Mouse (Mus musculus): ENCODE measurements at regions not wholly inside any gene's neighbourhood (a gene's known extent, or its start where the extent isn't known, plus 50 kb on each side); places are given as distances from the start of the nearest gene placed in this dataset.

DNA sequence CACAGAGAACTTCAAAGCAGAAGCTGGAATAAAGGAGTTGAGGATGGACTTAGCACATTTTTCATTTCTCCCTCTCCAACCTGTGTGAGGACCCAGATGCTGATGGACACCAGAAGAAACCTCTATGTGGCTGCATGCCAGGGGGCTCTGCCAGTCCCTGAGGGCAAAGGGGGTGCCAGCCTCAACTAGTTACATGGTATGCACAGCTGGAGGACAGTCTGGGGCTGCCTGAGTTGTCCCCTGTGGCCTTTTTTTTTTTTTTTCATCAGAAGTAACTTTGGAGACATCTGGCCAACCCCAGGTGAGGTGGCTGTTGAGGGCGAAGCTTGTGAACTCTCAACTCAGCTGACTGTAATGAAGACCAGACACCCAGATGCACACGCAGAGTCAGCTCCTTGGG, 139.0 kb downstream of the Setd4 start:
- no peak overlapping the region for H3K4me3 ChIP-seq (ENCODE audit: insufficient read depth, low read depth, low read length)
- no peaks in the 10 kb centered on the region for H3K4me1 ChIP-seq (ENCODE audit: control insufficient read depth, insufficient read depth, low read length)
- 66% methylated on average over 2 of the region's 2 CpGs for WGBS
- no peak for DNase-seq
- H3K36me3 ChIP-seq (ENCODE audit: control insufficient read depth, insufficient read depth, low read length), result no peaks in the 10 kb centered on the region
- H3K27me3 ChIP-seq (replicated peaks; ENCODE audit: control insufficient read depth, insufficient read depth, low read length), result no peaks in the 10 kb centered on the region; the same call in 1 of the 2 replicates
- no peak overlapping the region for H3K27ac ChIP-seq (ENCODE audit: insufficient read depth, low read depth, low read length)
- TF ChIP-seq POLR2A (IDR thresholded peaks at IDR 0.05; ENCODE audit: low read depth, low read length), result no peak
- TF ChIP-seq CTCF (conservative IDR thresholded peaks at IDR 0.05; ENCODE audit: insufficient read depth, insufficient read length, low read depth, low read length), result no peak

DNA sequence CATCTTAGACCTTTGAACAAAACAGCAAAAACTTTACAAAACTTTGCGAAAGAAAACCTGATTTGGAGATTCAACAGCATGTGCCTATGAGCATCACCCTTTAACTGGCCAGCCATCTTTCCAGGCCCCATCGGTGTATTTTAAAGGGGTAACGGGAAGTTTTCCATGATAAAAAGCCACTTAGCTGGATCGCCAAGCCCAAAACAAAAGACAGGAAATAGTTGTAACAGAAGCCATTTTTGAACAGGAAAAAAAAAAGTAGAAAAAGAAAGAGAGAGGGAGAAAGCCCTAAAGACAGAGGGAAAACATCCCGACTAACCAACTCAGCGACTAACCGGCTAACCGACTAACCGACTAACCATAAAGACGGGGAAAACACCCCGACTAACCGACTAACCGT, 140.5 kb downstream of the Setd4 start:
- TF ChIP-seq CTCF (conservative IDR thresholded peaks at IDR 0.05; ENCODE audit: insufficient read depth, insufficient read length, low read depth, low read length) (no peak), POLR2A (IDR thresholded peaks at IDR 0.05; ENCODE audit: low read depth, low read length) (no peak)
- no peaks in the 10 kb centered on the region for H3K4me1 ChIP-seq (ENCODE audit: control insufficient read depth, insufficient read depth, low read length)
- H3K4me3 ChIP-seq (ENCODE audit: insufficient read depth, low read depth, low read length), result no peak overlapping the region
- 90% methylated on average over 13 of the region's 13 CpGs for WGBS
- no peaks in the 10 kb centered on the region for H3K36me3 ChIP-seq (ENCODE audit: control insufficient read depth, insufficient read depth, low read length)
- no peaks in the 10 kb centered on the region; the same call in 1 of the 2 replicates for H3K27me3 ChIP-seq (replicated peaks; ENCODE audit: control insufficient read depth, insufficient read depth, low read length)
- no peak overlapping the region for H3K27ac ChIP-seq (ENCODE audit: insufficient read depth, low read depth, low read length)
- no peak for DNase-seq

DNA sequence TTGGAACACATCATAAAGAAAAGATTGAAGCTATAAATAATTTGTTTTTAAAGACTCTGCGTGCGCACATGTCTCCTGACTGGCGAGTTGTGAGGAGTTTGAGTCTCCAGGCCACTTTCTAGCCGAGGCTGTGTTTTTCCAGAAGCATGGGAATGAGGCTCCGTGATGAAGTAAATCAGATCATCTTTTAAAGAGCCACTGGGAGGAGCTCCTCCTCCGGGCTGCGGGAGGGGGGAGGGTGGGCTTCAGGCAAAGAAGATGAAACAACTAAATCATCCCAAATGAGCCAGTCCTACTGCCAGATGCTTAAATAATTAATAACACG, 141.6 kb downstream of the Setd4 start:
- no peak overlapping the region for H3K4me3 ChIP-seq (ENCODE audit: insufficient read depth, low read depth, low read length)
- H3K4me1 ChIP-seq (ENCODE audit: control insufficient read depth, insufficient read depth, low read length), result no peaks in the 10 kb centered on the region
- DNase-seq, result no peak
- no peak for TF ChIP-seq POLR2A (IDR thresholded peaks at IDR 0.05; ENCODE audit: low read depth, low read length)
- no peak for TF ChIP-seq CTCF (conservative IDR thresholded peaks at IDR 0.05; ENCODE audit: insufficient read depth, insufficient read length, low read depth, low read length)
- WGBS, result 27% methylated on average over 8 of the region's 8 CpGs
- no peak overlapping the region for H3K27ac ChIP-seq (ENCODE audit: insufficient read depth, low read depth, low read length)
- no peaks in the 10 kb centered on the region for H3K36me3 ChIP-seq (ENCODE audit: control insufficient read depth, insufficient read depth, low read length)
- H3K27me3 ChIP-seq (replicated peaks; ENCODE audit: control insufficient read depth, insufficient read depth, low read length), result no peaks in the 10 kb centered on the region; the same call in 1 of the 2 replicates

GRCm38 (mm10) chr16:93461406-93462285, 142.2 kb downstream of the Setd4 start:
- no peaks in the 10 kb centered on the region; the same call in 1 of the 2 replicates for H3K27me3 ChIP-seq (replicated peaks; ENCODE audit: control insufficient read depth, insufficient read depth, low read length)
- no peaks in the 10 kb centered on the region for H3K4me1 ChIP-seq (ENCODE audit: control insufficient read depth, insufficient read depth, low read length)
- 54% methylated on average over 27 of the region's 27 CpGs for WGBS
- H3K27ac ChIP-seq (ENCODE audit: insufficient read depth, low read depth, low read length), result no peak overlapping the region
- no peak for DNase-seq
- H3K36me3 ChIP-seq (ENCODE audit: control insufficient read depth, insufficient read depth, low read length), result no peaks in the 10 kb centered on the region
- no peak overlapping the region for H3K4me3 ChIP-seq (ENCODE audit: insufficient read depth, low read depth, low read length)
- no peak for TF ChIP-seq CTCF (conservative IDR thresholded peaks at IDR 0.05; ENCODE audit: insufficient read depth, insufficient read length, low read depth, low read length)

DNA sequence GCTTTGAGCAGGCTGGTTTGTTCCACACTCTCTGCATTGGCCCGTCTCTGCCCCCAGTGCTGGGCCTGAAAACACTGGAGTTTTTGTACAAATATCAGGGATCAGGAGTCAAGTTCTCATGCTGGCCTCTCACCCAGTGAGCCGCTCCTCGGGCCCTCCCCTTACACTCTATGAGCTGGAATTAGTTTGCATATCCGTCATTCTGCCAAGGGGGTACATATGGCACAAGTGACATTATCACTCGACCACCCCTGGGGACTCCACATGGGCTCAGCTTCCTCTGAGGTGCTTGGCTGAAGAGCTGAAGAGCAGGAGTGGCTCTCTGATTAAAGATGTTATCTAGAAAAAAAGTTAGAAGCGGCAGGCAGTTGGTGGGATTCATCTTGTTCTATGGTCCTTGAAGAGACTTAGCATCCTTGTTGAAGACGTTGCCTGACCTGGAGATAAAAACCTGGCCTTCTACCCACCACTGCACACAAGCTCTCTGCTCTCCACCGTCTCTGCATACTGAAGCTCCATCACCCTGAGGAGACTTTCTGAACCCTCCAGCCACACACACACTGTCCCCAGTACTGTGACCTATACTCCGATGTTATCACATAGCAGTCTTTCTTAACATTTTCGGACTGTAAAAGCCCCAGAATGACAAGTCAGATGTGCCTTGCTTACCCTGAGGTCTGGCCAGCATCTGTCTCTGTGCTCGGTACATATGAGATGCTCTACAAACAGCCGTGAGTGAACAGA, 144.2 kb downstream of the Setd4 start:
- TF ChIP-seq POLR2A (IDR thresholded peaks at IDR 0.05; ENCODE audit: low read depth, low read length), result no peak
- no peak for TF ChIP-seq CTCF (conservative IDR thresholded peaks at IDR 0.05; ENCODE audit: insufficient read depth, insufficient read length, low read depth, low read length)
- H3K4me3 ChIP-seq (ENCODE audit: insufficient read depth, low read depth, low read length), result no peak overlapping the region
- H3K36me3 ChIP-seq (ENCODE audit: control insufficient read depth, insufficient read depth, low read length), result no peaks in the 10 kb centered on the region
- 64% methylated on average over 12 of the region's 12 CpGs for WGBS
- no peaks in the 10 kb centered on the region for H3K4me1 ChIP-seq (ENCODE audit: control insufficient read depth, insufficient read depth, low read length)
- DNase-seq, result no peak
- H3K27me3 ChIP-seq (replicated peaks; ENCODE audit: control insufficient read depth, insufficient read depth, low read length), result no peaks in the 10 kb centered on the region
- H3K27ac ChIP-seq (ENCODE audit: insufficient read depth, low read depth, low read length), result no peak overlapping the region

- WGBS, result 53% methylated on average over 25 of the region's 25 CpGs
- no peaks in the 10 kb centered on the region for H3K27me3 ChIP-seq (replicated peaks; ENCODE audit: control insufficient read depth, insufficient read depth, low read length)
- H3K4me1 ChIP-seq (ENCODE audit: control insufficient read depth, insufficient read depth, low read length), result no peaks in the 10 kb centered on the region
- H3K27ac ChIP-seq (ENCODE audit: insufficient read depth, low read depth, low read length), result no peak overlapping the region
- TF ChIP-seq CTCF (conservative IDR thresholded peaks at IDR 0.05; ENCODE audit: insufficient read depth, insufficient read length, low read depth, low read length), result no peak
- TF ChIP-seq POLR2A (IDR thresholded peaks at IDR 0.05; ENCODE audit: low read depth, low read length), result no peak
- no peak overlapping the region for H3K4me3 ChIP-seq (ENCODE audit: insufficient read depth, low read depth, low read length)
- H3K36me3 ChIP-seq (ENCODE audit: control insufficient read depth, insufficient read depth, low read length), result no peaks in the 10 kb centered on the region
- no peak for DNase-seq
Measured at GRCm38 (mm10) chr16:93458598-93459496, 145.0 kb downstream of the Setd4 start.

Data from kidney, adult 2 months (tissue).